Mouse (Mus musculus): ENCODE data around the gene Pnpla1. TPM values are rescaled to one million over a fixed set of nuclear protein-coding genes. Genes with fewer than 3 reads are reported as not detected.

The Pnpla1 gene
- polyA plus RNA-seq, 1 experiment, result not detected

GRCm38 (mm10) chr17:28875316-28875715 lies 17.1 kb downstream of the Pnpla1 start:
- Histone ChIP-seq H3K27me3 (ENCODE audit: control insufficient read depth, insufficient read depth, insufficient read length) (peaks cover 8% of the 10 kb centered on the region), H3ac (ENCODE audit: control insufficient read depth, insufficient read length, low read depth) (no peak overlapping the region), H3K36me3 (ENCODE audit: control insufficient read depth, insufficient read depth) (no peaks in the 10 kb centered on the region), H3K4me3 (ENCODE audit: insufficient read depth, poor library complexity, severe bottlenecking) (no peak overlapping the region), H3K79me3 (ENCODE audit: low read depth) (no peaks in the 10 kb centered on the region), H3K79me2 (ENCODE audit: control insufficient read depth, insufficient read depth) (no peaks in the 10 kb centered on the region)
- TF ChIP-seq MAX (IDR thresholded peaks at IDR 0.05) (no peak), MYOD1 (IDR thresholded peaks at IDR 0.05; ENCODE audit: control insufficient read depth, insufficient read length, low read depth) (no peak), CTCF (IDR thresholded peaks at IDR 0.05; ENCODE audit: control insufficient read depth, insufficient read depth, insufficient read length) (no peak), USF1 (IDR thresholded peaks at IDR 0.05; ENCODE audit: low read depth) (no peak), MYOG (IDR thresholded peaks at IDR 0.05; ENCODE audit: control insufficient read depth, extremely low read depth, insufficient read length) (no peak), FOSL1 (IDR thresholded peaks at IDR 0.05; ENCODE audit: insufficient read depth, low read length, poor library complexity, severe bottlenecking) (no peak), CEBPB (IDR thresholded peaks at IDR 0.05; ENCODE audit: low read depth) (no peak)

GRCm38 (mm10) chr17:28876331-28876730 lies 18.1 kb downstream of the Pnpla1 start:
- H3K4me3 ChIP-seq (ENCODE audit: insufficient read depth, poor library complexity, severe bottlenecking), result no peak overlapping the region

GRCm38 (mm10) chr17:28876821-28877220 lies 18.6 kb downstream of the Pnpla1 start:
- Histone ChIP-seq H3K4me3 (ENCODE audit: insufficient read depth, poor library complexity, severe bottlenecking) (no peak overlapping the region), H3K79me2 (ENCODE audit: control insufficient read depth, insufficient read depth) (no peaks in the 10 kb centered on the region), H3K27me3 (ENCODE audit: control insufficient read depth, insufficient read depth, insufficient read length) (peaks cover 8% of the 10 kb centered on the region), H3K79me3 (ENCODE audit: low read depth) (no peaks in the 10 kb centered on the region), H3ac (ENCODE audit: control insufficient read depth, insufficient read length, low read depth) (no peak overlapping the region), H3K36me3 (ENCODE audit: control insufficient read depth, insufficient read depth) (no peaks in the 10 kb centered on the region)
- TF ChIP-seq MAX (IDR thresholded peaks at IDR 0.05), result no peak
- no peak for TF ChIP-seq CTCF (IDR thresholded peaks at IDR 0.05; ENCODE audit: control insufficient read depth, insufficient read depth, insufficient read length)
- no peak for TF ChIP-seq FOSL1 (IDR thresholded peaks at IDR 0.05; ENCODE audit: insufficient read depth, low read length, poor library complexity, severe bottlenecking)
- no peak for TF ChIP-seq USF1 (IDR thresholded peaks at IDR 0.05; ENCODE audit: low read depth)
- no peak for TF ChIP-seq CEBPB (IDR thresholded peaks at IDR 0.05; ENCODE audit: low read depth)
- TF ChIP-seq MYOG (IDR thresholded peaks at IDR 0.05; ENCODE audit: control insufficient read depth, extremely low read depth, insufficient read length), result no peak
- TF ChIP-seq MYOD1 (IDR thresholded peaks at IDR 0.05; ENCODE audit: control insufficient read depth, insufficient read length, low read depth), result no peak

More at GRCm38 (mm10) chr17:28876331-28876730, 18.1 kb downstream of the Pnpla1 start:
- Histone ChIP-seq H3K36me3 (ENCODE audit: control insufficient read depth, insufficient read depth) (no peaks in the 10 kb centered on the region), H3K79me2 (ENCODE audit: control insufficient read depth, insufficient read depth) (no peaks in the 10 kb centered on the region), H3K79me3 (ENCODE audit: low read depth) (no peaks in the 10 kb centered on the region), H3ac (ENCODE audit: control insufficient read depth, insufficient read length, low read depth) (no peak overlapping the region), H3K27me3 (ENCODE audit: control insufficient read depth, insufficient read depth, insufficient read length) (peaks cover 8% of the 10 kb centered on the region)
- TF ChIP-seq MYOD1 (IDR thresholded peaks at IDR 0.05; ENCODE audit: control insufficient read depth, insufficient read length, low read depth), result no peak
- no peak for TF ChIP-seq MAX (IDR thresholded peaks at IDR 0.05)
- TF ChIP-seq FOSL1 (IDR thresholded peaks at IDR 0.05; ENCODE audit: insufficient read depth, low read length, poor library complexity, severe bottlenecking), result no peak
- no peak for TF ChIP-seq MYOG (IDR thresholded peaks at IDR 0.05; ENCODE audit: control insufficient read depth, extremely low read depth, insufficient read length)
- no peak for TF ChIP-seq CTCF (IDR thresholded peaks at IDR 0.05; ENCODE audit: control insufficient read depth, insufficient read depth, insufficient read length)
- no peak for TF ChIP-seq USF1 (IDR thresholded peaks at IDR 0.05; ENCODE audit: low read depth)
- no peak for TF ChIP-seq CEBPB (IDR thresholded peaks at IDR 0.05; ENCODE audit: low read depth)

GRCm38 (mm10) chr17:28879931-28880391 lies 21.8 kb downstream of the Pnpla1 start:
- no peaks in the 10 kb centered on the region for H3K79me2 ChIP-seq (ENCODE audit: control insufficient read depth, insufficient read depth)
- TF ChIP-seq MYOD1 (IDR thresholded peaks at IDR 0.05; ENCODE audit: control insufficient read depth, insufficient read length, low read depth), result no peak
- TF ChIP-seq CTCF (IDR thresholded peaks at IDR 0.05; ENCODE audit: control insufficient read depth, insufficient read depth, insufficient read length), result peak; percentile 36
- no peak for TF ChIP-seq USF1 (IDR thresholded peaks at IDR 0.05; ENCODE audit: low read depth)
- no peak overlapping the region for H3K4me3 ChIP-seq (ENCODE audit: insufficient read depth, poor library complexity, severe bottlenecking)

GRCm38 (mm10) chr17:28882316-28882715 lies 24.1 kb downstream of the Pnpla1 start:
- TF ChIP-seq FOSL1 (IDR thresholded peaks at IDR 0.05; ENCODE audit: insufficient read depth, low read length, poor library complexity, severe bottlenecking) (no peak), MYOD1 (IDR thresholded peaks at IDR 0.05; ENCODE audit: control insufficient read depth, insufficient read length, low read depth) (peak; percentile 78)
- Histone ChIP-seq H3K36me3 (ENCODE audit: control insufficient read depth, insufficient read depth) (no peaks in the 10 kb centered on the region), H3ac (ENCODE audit: control insufficient read depth, insufficient read length, low read depth) (no peak overlapping the region), H3K79me2 (ENCODE audit: control insufficient read depth, insufficient read depth) (no peaks in the 10 kb centered on the region), H3K27me3 (ENCODE audit: control insufficient read depth, insufficient read depth, insufficient read length) (peaks cover 4% of the 10 kb centered on the region), H3K79me3 (ENCODE audit: low read depth) (no peaks in the 10 kb centered on the region), H3K4me3 (ENCODE audit: insufficient read depth, poor library complexity, severe bottlenecking) (no peak overlapping the region)

More at GRCm38 (mm10) chr17:28879931-28880391, 21.8 kb downstream of the Pnpla1 start:
- Histone ChIP-seq H3K27me3 (ENCODE audit: control insufficient read depth, insufficient read depth, insufficient read length) (peaks cover 4% of the 10 kb centered on the region), H3K79me3 (ENCODE audit: low read depth) (no peaks in the 10 kb centered on the region), H3ac (ENCODE audit: control insufficient read depth, insufficient read length, low read depth) (no peak overlapping the region), H3K36me3 (ENCODE audit: control insufficient read depth, insufficient read depth) (no peaks in the 10 kb centered on the region)

- Histone ChIP-seq H3K79me3 (ENCODE audit: low read depth) (no peaks in the 10 kb centered on the region), H3K4me3 (ENCODE audit: insufficient read depth, poor library complexity, severe bottlenecking) (no peak overlapping the region), H3ac (ENCODE audit: control insufficient read depth, insufficient read length, low read depth) (no peak overlapping the region), H3K79me2 (ENCODE audit: control insufficient read depth, insufficient read depth) (no peaks in the 10 kb centered on the region), H3K36me3 (ENCODE audit: control insufficient read depth, insufficient read depth) (no peaks in the 10 kb centered on the region), H3K27me3 (ENCODE audit: control insufficient read depth, insufficient read depth, insufficient read length) (peaks cover 4% of the 10 kb centered on the region)
- TF ChIP-seq MYOG (IDR thresholded peaks at IDR 0.05; ENCODE audit: control insufficient read depth, extremely low read depth, insufficient read length) (no peak), MAX (IDR thresholded peaks at IDR 0.05) (no peak), USF1 (IDR thresholded peaks at IDR 0.05; ENCODE audit: low read depth) (no peak), MYOD1 (IDR thresholded peaks at IDR 0.05; ENCODE audit: control insufficient read depth, insufficient read length, low read depth) (no peak), CTCF (IDR thresholded peaks at IDR 0.05; ENCODE audit: control insufficient read depth, insufficient read depth, insufficient read length) (no peak), FOSL1 (IDR thresholded peaks at IDR 0.05; ENCODE audit: insufficient read depth, low read length, poor library complexity, severe bottlenecking) (no peak), CEBPB (IDR thresholded peaks at IDR 0.05; ENCODE audit: low read depth) (no peak)
Observed at GRCm38 (mm10) chr17:28882810-28883209, 24.6 kb downstream of the Pnpla1 start.
